Mouse (Mus musculus): Measurements from ENCODE around the gene Iffo1.
A peak's percentile ranks its signal among the peaks of the same experiment; 100 is the strongest.

Iffo1 gene

DNA sequence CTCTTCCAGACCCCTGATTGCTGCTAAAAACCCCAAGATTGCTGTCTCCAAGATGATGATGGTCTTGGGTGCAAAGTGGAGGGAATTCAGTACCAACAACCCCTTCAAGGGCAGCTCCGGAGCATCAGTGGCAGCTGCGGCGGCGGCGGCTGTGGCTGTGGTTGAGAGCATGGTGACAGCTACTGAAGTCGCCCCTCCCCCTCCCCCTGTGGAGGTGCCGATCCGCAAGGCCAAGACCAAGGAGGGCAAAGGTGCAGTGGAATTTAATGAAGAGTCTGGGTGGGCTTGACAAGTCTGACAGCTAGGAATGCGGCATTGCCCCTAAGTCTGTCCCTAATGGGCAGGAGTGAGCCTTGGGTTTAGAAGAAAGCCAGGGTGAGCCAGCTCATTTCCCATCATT is 43.6 kb upstream of the Iffo1 start:
- Histone ChIP-seq H3K4me1 (replicated peaks; ENCODE audit: low read depth, low read length) (peaks cover 54% of the 10 kb centered on the region), H3K9me3 (ENCODE audit: low read length) (no peaks in the 10 kb centered on the region), H3K36me3 (ENCODE audit: insufficient read depth, low read length) (peaks cover 94% of the 10 kb centered on the region), H3K27me3 (ENCODE audit: insufficient read depth, low read length) (no peaks in the 10 kb centered on the region), H3K4me3 (replicated peaks; ENCODE audit: low read length) (peak overlapping the region; percentile 6; the same call in 1 of the 2 replicates)
- TF ChIP-seq CTCF (conservative IDR thresholded peaks at IDR 0.05; ENCODE audit: low read length) = no peak
- no peak for TF ChIP-seq NANOG (IDR thresholded peaks at IDR 0.05; ENCODE audit: borderline replicate concordance, low read length)
- no peak for TF ChIP-seq POU5F1 (IDR thresholded peaks at IDR 0.05; ENCODE audit: borderline replicate concordance, low read length)

DNA sequence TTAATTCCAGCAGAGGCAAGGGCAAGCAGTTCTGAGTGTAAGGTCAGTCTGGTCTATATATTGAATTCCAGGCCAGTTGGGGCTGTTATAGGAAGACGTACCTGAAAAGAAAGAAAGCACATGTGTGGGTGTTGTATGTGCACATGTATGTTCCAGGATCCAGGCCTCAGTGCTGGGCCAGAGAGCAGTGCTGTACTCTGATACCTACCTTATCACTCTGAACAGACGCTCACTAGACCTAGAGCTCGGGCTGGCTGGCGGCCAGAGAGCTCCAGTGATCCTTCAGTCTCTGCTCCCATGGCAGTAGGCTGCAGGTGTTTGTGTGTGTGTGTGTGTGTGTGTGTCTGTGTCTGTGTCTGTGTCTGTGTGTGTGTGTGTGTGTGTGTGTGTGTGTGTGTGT is 40.8 kb upstream of the Iffo1 start:
- Histone ChIP-seq H3K4me1 (replicated peaks; ENCODE audit: low read depth, low read length) (peaks cover 41% of the 10 kb centered on the region), H3K36me3 (ENCODE audit: insufficient read depth, low read length) (peaks cover 100% of the 10 kb centered on the region), H3K4me3 (replicated peaks; ENCODE audit: low read length) (no peak overlapping the region), H3K9me3 (ENCODE audit: low read length) (no peaks in the 10 kb centered on the region), H3K27me3 (ENCODE audit: insufficient read depth, low read length) (no peaks in the 10 kb centered on the region)
- TF ChIP-seq CTCF (conservative IDR thresholded peaks at IDR 0.05; ENCODE audit: low read length) (no peak), NANOG (IDR thresholded peaks at IDR 0.05; ENCODE audit: borderline replicate concordance, low read length) (no peak), POU5F1 (IDR thresholded peaks at IDR 0.05; ENCODE audit: borderline replicate concordance, low read length) (no peak)

DNA sequence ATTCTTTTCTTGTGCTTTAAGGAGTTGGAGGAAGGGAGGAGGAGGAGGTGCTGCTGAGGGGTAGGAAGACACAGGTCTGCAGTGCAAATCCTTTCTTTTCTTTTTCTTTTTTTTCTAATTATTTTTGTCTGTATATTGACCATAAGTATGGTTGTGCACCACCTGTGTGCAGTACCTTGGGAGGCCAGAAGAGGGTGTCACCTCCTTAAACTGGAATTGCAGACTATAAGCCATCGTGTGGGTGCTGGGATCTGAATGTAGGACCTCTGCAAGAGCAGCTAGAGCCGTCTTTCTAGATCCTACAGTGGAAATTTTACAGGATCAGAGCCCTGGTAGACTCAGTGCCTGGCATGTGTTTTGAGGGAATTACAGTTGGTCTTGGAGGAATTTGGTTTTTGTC is 37.3 kb upstream of the Iffo1 start:
- Histone ChIP-seq H3K27me3 (ENCODE audit: insufficient read depth, low read length) (no peaks in the 10 kb centered on the region), H3K4me1 (replicated peaks; ENCODE audit: low read depth, low read length) (peaks cover 13% of the 10 kb centered on the region), H3K36me3 (ENCODE audit: insufficient read depth, low read length) (peaks cover 100% of the 10 kb centered on the region), H3K9me3 (ENCODE audit: low read length) (no peaks in the 10 kb centered on the region), H3K4me3 (replicated peaks; ENCODE audit: low read length) (no peak overlapping the region)
- TF ChIP-seq NANOG (IDR thresholded peaks at IDR 0.05; ENCODE audit: borderline replicate concordance, low read length) (no peak), CTCF (conservative IDR thresholded peaks at IDR 0.05; ENCODE audit: low read length) (peak; percentile 77)

DNA sequence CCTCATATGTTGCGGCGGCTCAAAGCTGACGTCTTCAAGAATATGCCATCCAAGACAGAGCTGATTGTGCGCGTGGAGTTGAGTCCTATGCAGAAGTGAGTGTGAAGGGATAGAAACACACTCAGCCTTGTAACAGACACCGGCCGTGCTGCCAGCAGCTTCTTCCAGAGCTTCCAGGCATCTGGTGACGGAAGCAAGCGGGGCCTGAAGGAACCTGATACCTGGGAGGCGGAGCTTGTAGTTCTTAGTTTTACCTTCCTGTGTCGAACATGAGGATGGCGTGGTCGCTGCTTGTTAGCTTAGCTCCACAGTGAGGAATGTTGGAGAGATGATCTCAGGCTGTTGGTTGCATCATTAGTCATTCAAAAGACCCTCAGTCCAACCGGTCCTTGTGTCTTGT is 35.7 kb upstream of the Iffo1 start:
- Histone ChIP-seq H3K9me3 (ENCODE audit: low read length) (no peaks in the 10 kb centered on the region), H3K4me3 (replicated peaks; ENCODE audit: low read length) (no peak overlapping the region), H3K36me3 (ENCODE audit: insufficient read depth, low read length) (peaks cover 100% of the 10 kb centered on the region), H3K4me1 (replicated peaks; ENCODE audit: low read depth, low read length) (peaks cover 13% of the 10 kb centered on the region), H3K27me3 (ENCODE audit: insufficient read depth, low read length) (no peaks in the 10 kb centered on the region)
- TF ChIP-seq POU5F1 (IDR thresholded peaks at IDR 0.05; ENCODE audit: borderline replicate concordance, low read length) = no peak

DNA sequence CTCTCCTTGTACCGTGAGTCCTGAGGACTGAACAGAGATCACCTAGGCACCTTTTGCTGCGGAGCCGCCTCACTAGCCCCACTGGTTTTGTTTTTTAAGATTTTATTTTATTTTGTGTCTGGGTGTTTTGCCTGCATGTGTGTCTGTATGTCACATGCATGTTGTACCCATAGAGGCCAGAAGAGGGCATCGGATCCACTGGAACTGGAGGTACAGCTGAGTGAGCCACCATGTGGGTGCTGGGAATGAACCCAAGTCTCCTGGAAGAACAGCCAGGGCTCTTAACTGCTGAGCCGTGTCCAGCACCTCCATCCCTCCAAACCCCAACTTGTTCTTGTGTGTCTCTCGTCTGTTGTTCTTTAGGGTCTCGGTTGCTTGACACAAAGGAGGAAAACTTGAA is 34.1 kb upstream of the Iffo1 start:
- peaks cover 100% of the 10 kb centered on the region for H3K36me3 ChIP-seq (ENCODE audit: insufficient read depth, low read length)
- H3K4me3 ChIP-seq (replicated peaks; ENCODE audit: low read length) = no peak overlapping the region
- H3K9me3 ChIP-seq (ENCODE audit: low read length) = no peaks in the 10 kb centered on the region
- TF ChIP-seq POU5F1 (IDR thresholded peaks at IDR 0.05; ENCODE audit: borderline replicate concordance, low read length) (no peak), CTCF (conservative IDR thresholded peaks at IDR 0.05; ENCODE audit: low read length) (peak; percentile 52), NANOG (IDR thresholded peaks at IDR 0.05; ENCODE audit: borderline replicate concordance, low read length) (no peak)
- H3K27me3 ChIP-seq (ENCODE audit: insufficient read depth, low read length) = no peaks in the 10 kb centered on the region
- H3K4me1 ChIP-seq (replicated peaks; ENCODE audit: low read depth, low read length) = peaks cover 13% of the 10 kb centered on the region

DNA sequence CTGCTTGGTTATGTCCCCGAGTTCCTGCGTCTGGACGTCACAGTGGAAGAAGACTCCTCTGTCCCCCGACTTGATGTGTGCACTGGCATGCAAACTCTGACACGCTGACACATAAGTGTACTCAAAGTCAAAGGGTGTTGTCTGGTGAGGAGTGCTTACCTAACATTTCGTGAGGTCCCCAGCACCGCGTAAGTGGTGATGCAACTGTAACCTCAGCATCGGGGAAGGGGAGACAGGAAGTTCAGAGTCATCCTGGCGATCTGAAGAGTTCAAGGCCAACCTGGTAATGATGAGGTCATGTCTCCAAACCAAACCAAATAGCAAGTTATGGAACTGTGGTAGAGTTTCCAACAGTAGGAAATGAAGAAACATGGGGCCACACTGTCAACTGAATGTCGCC is 32.5 kb upstream of the Iffo1 start:
- no peak for TF ChIP-seq POU5F1 (IDR thresholded peaks at IDR 0.05; ENCODE audit: borderline replicate concordance, low read length)
- no peak for TF ChIP-seq NANOG (IDR thresholded peaks at IDR 0.05; ENCODE audit: borderline replicate concordance, low read length)
- TF ChIP-seq CTCF (conservative IDR thresholded peaks at IDR 0.05; ENCODE audit: low read length) = no peak
- no peak overlapping the region for H3K4me3 ChIP-seq (replicated peaks; ENCODE audit: low read length)
- H3K36me3 ChIP-seq (ENCODE audit: insufficient read depth, low read length) = peaks cover 100% of the 10 kb centered on the region
- H3K27me3 ChIP-seq (ENCODE audit: insufficient read depth, low read length) = no peaks in the 10 kb centered on the region
- H3K9me3 ChIP-seq (ENCODE audit: low read length) = no peaks in the 10 kb centered on the region
- peaks cover 13% of the 10 kb centered on the region for H3K4me1 ChIP-seq (replicated peaks; ENCODE audit: low read depth, low read length)

DNA sequence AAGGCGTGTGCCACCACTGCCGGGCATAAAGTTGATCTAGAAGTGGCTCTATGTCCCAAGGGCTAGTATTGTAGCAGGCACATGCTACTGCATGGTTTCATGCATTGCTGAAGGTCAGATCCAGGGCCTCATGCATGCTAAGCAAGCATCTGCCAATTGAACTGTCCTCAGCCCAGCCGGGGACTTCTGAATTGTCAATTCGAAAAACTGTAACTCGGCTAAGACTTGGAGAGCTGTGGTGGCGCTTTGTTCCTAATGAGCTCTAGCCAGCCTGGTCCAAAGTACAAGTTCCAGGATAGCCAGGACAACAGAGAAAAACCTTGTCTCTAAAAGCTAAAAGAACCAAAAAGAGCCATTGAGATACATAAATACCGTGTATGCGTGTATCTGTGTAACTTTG is 25.7 kb upstream of the Iffo1 start:
- H3K27me3 ChIP-seq (ENCODE audit: insufficient read depth, low read length) = no peaks in the 10 kb centered on the region
- no peak overlapping the region for H3K4me3 ChIP-seq (replicated peaks; ENCODE audit: low read length)
- H3K4me1 ChIP-seq (replicated peaks; ENCODE audit: low read depth, low read length) = peaks cover 7% of the 10 kb centered on the region
- no peaks in the 10 kb centered on the region for H3K9me3 ChIP-seq (ENCODE audit: low read length)
- TF ChIP-seq NANOG (IDR thresholded peaks at IDR 0.05; ENCODE audit: borderline replicate concordance, low read length) = no peak
- no peak for TF ChIP-seq CTCF (conservative IDR thresholded peaks at IDR 0.05; ENCODE audit: low read length)
- no peak for TF ChIP-seq POU5F1 (IDR thresholded peaks at IDR 0.05; ENCODE audit: borderline replicate concordance, low read length)
- H3K36me3 ChIP-seq (ENCODE audit: insufficient read depth, low read length) = peaks cover 100% of the 10 kb centered on the region

DNA sequence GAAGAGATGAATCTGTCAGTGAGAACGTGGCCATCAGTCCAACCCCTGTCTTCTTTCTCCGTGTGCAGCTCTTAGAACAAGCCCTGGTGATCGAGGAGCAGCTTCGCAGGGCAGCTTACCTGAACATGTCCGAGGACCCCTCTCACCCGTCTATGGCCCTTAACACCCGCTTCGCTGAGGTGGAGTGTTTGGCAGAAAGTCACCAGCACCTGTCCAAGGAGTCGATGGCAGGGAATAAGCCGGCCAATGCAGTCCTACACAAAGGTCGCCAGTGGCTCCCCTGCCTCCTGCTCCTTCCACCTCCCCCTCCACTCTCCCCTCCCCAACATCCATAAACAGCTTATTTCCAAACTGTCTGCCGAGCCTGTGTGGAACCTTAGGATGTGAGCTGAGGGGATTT is 16.3 kb upstream of the Iffo1 start:
- Histone ChIP-seq H3K36me3 (ENCODE audit: insufficient read depth, low read length) (peaks cover 79% of the 10 kb centered on the region), H3K4me1 (replicated peaks; ENCODE audit: low read depth, low read length) (peaks cover 40% of the 10 kb centered on the region), H3K27me3 (ENCODE audit: insufficient read depth, low read length) (no peaks in the 10 kb centered on the region), H3K9me3 (ENCODE audit: low read length) (no peaks in the 10 kb centered on the region), H3K4me3 (replicated peaks; ENCODE audit: low read length) (no peak overlapping the region)
- no peak for TF ChIP-seq POU5F1 (IDR thresholded peaks at IDR 0.05; ENCODE audit: borderline replicate concordance, low read length)
- no peak for TF ChIP-seq CTCF (conservative IDR thresholded peaks at IDR 0.05; ENCODE audit: low read length)
- no peak for TF ChIP-seq NANOG (IDR thresholded peaks at IDR 0.05; ENCODE audit: borderline replicate concordance, low read length)

DNA sequence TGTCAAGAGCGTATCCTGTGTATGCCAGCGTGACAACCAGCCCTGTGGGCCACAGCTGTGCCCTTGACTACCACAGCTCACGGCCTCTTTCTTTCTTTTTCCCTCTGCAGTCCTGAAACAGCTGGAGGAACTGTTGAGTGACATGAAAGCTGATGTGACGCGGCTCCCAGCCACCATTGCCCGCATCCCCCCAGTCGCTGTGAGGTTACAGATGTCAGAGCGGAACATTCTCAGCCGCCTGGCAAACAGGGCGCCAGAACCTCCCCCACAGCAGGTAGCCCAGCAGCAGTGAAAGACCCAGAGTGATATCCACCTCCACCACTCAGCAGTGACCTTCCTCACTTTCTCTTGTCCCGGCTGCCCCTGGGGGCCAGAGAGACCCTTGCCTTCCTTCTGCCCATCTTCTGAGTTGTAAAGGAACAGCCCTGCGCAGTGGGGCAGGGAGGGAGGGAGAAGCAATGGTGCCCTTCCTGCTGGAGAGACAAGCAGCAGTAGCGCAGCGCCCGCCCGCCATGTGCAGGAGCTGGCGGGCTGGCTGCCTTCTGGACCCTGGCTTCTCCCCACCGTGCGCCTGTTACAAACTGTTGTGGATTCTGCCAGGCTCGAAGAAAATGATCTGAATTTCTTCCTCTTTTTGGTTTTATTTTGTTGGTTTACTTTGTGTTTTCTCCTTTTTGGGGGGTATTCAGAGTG is 15.2 kb upstream of the Iffo1 start:
- TF ChIP-seq POU5F1 (IDR thresholded peaks at IDR 0.05; ENCODE audit: borderline replicate concordance, low read length) = no peak
- TF ChIP-seq NANOG (IDR thresholded peaks at IDR 0.05; ENCODE audit: borderline replicate concordance, low read length) = no peak
- no peak for TF ChIP-seq CTCF (conservative IDR thresholded peaks at IDR 0.05; ENCODE audit: low read length)
- Histone ChIP-seq H3K4me3 (replicated peaks; ENCODE audit: low read length) (peak overlapping the region; percentile 67), H3K36me3 (ENCODE audit: insufficient read depth, low read length) (peaks cover 79% of the 10 kb centered on the region), H3K4me1 (replicated peaks; ENCODE audit: low read depth, low read length) (peaks cover 50% of the 10 kb centered on the region), H3K9me3 (ENCODE audit: low read length) (no peaks in the 10 kb centered on the region), H3K27me3 (ENCODE audit: insufficient read depth, low read length) (no peaks in the 10 kb centered on the region)

Measured in E14TG2a.4 (cell line).